Mouse (Mus musculus) embryo, embryonic 11.5 days (tissue): ENCODE measurements around the gene Nme7.
A peak's percentile ranks its signal among the peaks of the same experiment; 100 is the strongest.

Source experiments
- DNase-seq: peaks from one replicate; pipeline ENCODE4 v3.0.0-alpha.2; 2012; ENCODE audit warnings: low read depth, low spot score

Gene Nme7

GRCm38 (mm10) chr1:164383621-164384020 is 79.7 kb downstream of the Nme7 start:
- DNase-seq: no peak

- no peak for DNase-seq
Observed at GRCm38 (mm10) chr1:164384354-164384753, 80.4 kb downstream of the Nme7 start.

- DNase-seq: no peak
Observed at GRCm38 (mm10) chr1:164384972-164385371, 81.1 kb downstream of the Nme7 start.

GRCm38 (mm10) chr1:164389743-164390142 is 85.8 kb downstream of the Nme7 start:
- DNase-seq: no peak

GRCm38 (mm10) chr1:164392176-164392575 is 88.3 kb downstream of the Nme7 start:
- peak; percentile 13 for DNase-seq

- DNase-seq: no peak
Observed at GRCm38 (mm10) chr1:164395131-164395780, 91.3 kb downstream of the Nme7 start.

GRCm38 (mm10) chr1:164397672-164398071 is 93.8 kb downstream of the Nme7 start:
- no peak for DNase-seq

GRCm38 (mm10) chr1:164399578-164399977 is 95.7 kb downstream of the Nme7 start:
- DNase-seq: no peak

GRCm38 (mm10) chr1:164405385-164405802 is 101.5 kb downstream of the Nme7 start:
- no peak for DNase-seq

- DNase-seq: no peak
Observed at GRCm38 (mm10) chr1:164406506-164406905, 102.6 kb downstream of the Nme7 start.

- DNase-seq: no peak
Observed at GRCm38 (mm10) chr1:164408655-164409054, 104.7 kb downstream of the Nme7 start.

- no peak for DNase-seq
Observed at GRCm38 (mm10) chr1:164411306-164411705, 107.4 kb downstream of the Nme7 start.

GRCm38 (mm10) chr1:164412906-164413305 is 109.0 kb downstream of the Nme7 start:
- no peak for DNase-seq

GRCm38 (mm10) chr1:164413608-164414007 is 109.7 kb downstream of the Nme7 start:
- no peak for DNase-seq

- DNase-seq: no peak
Observed at GRCm38 (mm10) chr1:164415347-164415751, 111.4 kb downstream of the Nme7 start.

- no peak for DNase-seq
Observed at GRCm38 (mm10) chr1:164416692-164417394, 112.9 kb downstream of the Nme7 start.

- DNase-seq: no peak
Observed at GRCm38 (mm10) chr1:164417604-164418003, 113.7 kb downstream of the Nme7 start.

- DNase-seq: no peak
Observed at GRCm38 (mm10) chr1:164418320-164418719, 114.4 kb downstream of the Nme7 start.

- no peak for DNase-seq
Observed at GRCm38 (mm10) chr1:164419401-164419800, 115.5 kb downstream of the Nme7 start.

GRCm38 (mm10) chr1:164420623-164421354 is 116.9 kb downstream of the Nme7 start:
- no peak for DNase-seq

- no peak for DNase-seq
Observed at GRCm38 (mm10) chr1:164426227-164426626, 122.3 kb downstream of the Nme7 start.

GRCm38 (mm10) chr1:164427777-164428176 is 123.9 kb downstream of the Nme7 start:
- no peak for DNase-seq

- DNase-seq: no peak
Observed at GRCm38 (mm10) chr1:164428644-164429043, 124.7 kb downstream of the Nme7 start.
